Mouse (Mus musculus) cerebellum, adult 2 months (tissue): ENCODE measurements around the gene Xlr4a. TPM values are rescaled to one million over a fixed set of nuclear protein-coding genes. Genes with fewer than 3 reads are reported as not detected.
A peak's percentile ranks its signal among the peaks of the same experiment; 100 is the strongest.

Experiments
- DNase-seq, 2 experiments: peaks; one replicate each; pipeline ENCODE4 v3.0.0; 2021
- H3K27ac ChIP-seq: fragments of 200-500 bp; 2 replicates; pipeline ENCODE4 v1.5.1; 2012; ENCODE audit warnings: low read length, control low read depth, inconsistent platforms; ENCODE audit not compliant: insufficient read depth
- H3K27me3 ChIP-seq: fragments of 200-500 bp; 2 replicates; pipeline ENCODE4 v1.6.1; 2012; ENCODE audit warnings: inconsistent platforms, mild to moderate bottlenecking, low read length, moderate library complexity; ENCODE audit not compliant: control insufficient read depth, insufficient read depth
- H3K4me1 ChIP-seq: fragments of 200-500 bp; 2 replicates; pipeline ENCODE4 v1.6.1; 2011; ENCODE audit warnings: low read length; ENCODE audit not compliant: control insufficient read depth, insufficient read depth
- H3K4me3 ChIP-seq: fragments of 200-500 bp; replicated peaks from 2 replicates; pipeline ENCODE3; 2011; ENCODE audit warnings: mild to moderate bottlenecking, low read depth, low read length, control low read depth; ENCODE audit not compliant: insufficient read depth
- CTCF ChIP-seq: fragments of 200-500 bp; IDR thresholded peaks from 2 replicates; pipeline ENCODE4 v1.5.1; 2011; ENCODE audit warnings: low read depth, mild to moderate bottlenecking, control low read depth, low read length, moderate library complexity, borderline replicate concordance; ENCODE audit not compliant: insufficient read depth
- POLR2A ChIP-seq: fragments of 200-500 bp; IDR thresholded peaks from 2 replicates; pipeline ENCODE4 v1.6.1; 2011; ENCODE audit warnings: low read length, control low read depth, borderline replicate concordance; ENCODE audit not compliant: insufficient read depth
- WGBS: fragments of 180-500 bp; shearing (Covaris S2); methylation state at CpG from one replicate; pipeline ENCODE4 v1.1.7; 2018; 5-methylcytosine and 5-hydroxymethylcytosine counted together
- polyA plus RNA-seq: library from polyadenylated mRNA; depleted of rRNA; stranded (reverse); fragments of >200 nt; gene quantifications from 2 replicates; pipeline ENCODE4 v1.2.3, GENCODE M21; 2012; rRNA removed

Gene Xlr4a
- polyA plus RNA-seq, 1 experiment: 0.21 TPM

DNA sequence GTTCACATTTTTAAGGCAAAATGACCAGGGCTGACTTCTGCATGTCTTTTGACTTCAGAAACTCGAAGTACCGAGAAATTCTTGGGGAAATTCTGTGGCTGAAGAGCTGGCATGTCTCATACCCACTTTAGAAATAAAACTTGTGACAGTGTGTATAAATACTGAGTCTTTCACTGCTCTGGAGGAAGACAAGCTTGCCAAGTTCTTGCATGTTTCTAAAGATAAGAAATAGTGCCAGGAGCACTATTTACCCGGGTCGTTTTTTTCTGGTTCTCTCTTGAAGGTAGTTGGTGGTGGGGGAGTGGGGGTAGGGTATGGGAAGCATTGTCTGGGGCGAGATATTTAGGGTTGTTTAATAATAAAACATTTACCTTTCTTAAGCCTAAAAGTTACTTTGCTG lies 20.0 kb downstream of the Xlr4a start:
- Histone ChIP-seq H3K4me1 (no peaks in the 10 kb centered on the region; the same call in 1 of the 2 replicates), H3K27ac (no peak overlapping the region), H3K27me3 (no peaks in the 10 kb centered on the region), H3K4me3 (no peak overlapping the region)
- WGBS: 70% methylated on average over 5 of the region's 5 CpGs
- no peak for DNase-seq
- TF ChIP-seq POLR2A (no peak), CTCF (no peak)

DNA sequence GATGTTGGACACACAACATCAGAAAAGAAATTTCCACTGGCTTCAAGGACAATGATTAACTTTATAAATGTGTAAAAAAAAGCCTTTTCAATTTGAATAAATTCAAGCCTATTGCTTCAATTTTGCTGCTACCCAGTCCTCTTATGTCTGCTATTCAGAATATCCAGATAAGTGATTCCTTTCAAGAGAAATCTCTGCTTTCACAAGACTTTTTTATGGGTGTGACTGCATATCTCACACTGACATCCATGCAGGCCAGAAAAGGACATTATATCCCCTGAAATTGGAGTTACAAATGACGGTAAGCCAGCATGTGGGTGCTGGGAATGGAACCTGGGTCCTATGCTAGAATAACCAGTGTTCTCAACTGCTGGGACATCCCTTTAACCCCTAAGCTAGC lies 20.8 kb downstream of the Xlr4a start:
- no peak for TF ChIP-seq CTCF
- TF ChIP-seq POLR2A: no peak
- Histone ChIP-seq H3K4me1 (no peaks in the 10 kb centered on the region; the same call in 1 of the 2 replicates), H3K4me3 (no peak overlapping the region), H3K27ac (no peak overlapping the region), H3K27me3 (no peaks in the 10 kb centered on the region)
- DNase-seq: no peak
- WGBS: 93% methylated on average over 1 of the region's 1 CpGs

DNA sequence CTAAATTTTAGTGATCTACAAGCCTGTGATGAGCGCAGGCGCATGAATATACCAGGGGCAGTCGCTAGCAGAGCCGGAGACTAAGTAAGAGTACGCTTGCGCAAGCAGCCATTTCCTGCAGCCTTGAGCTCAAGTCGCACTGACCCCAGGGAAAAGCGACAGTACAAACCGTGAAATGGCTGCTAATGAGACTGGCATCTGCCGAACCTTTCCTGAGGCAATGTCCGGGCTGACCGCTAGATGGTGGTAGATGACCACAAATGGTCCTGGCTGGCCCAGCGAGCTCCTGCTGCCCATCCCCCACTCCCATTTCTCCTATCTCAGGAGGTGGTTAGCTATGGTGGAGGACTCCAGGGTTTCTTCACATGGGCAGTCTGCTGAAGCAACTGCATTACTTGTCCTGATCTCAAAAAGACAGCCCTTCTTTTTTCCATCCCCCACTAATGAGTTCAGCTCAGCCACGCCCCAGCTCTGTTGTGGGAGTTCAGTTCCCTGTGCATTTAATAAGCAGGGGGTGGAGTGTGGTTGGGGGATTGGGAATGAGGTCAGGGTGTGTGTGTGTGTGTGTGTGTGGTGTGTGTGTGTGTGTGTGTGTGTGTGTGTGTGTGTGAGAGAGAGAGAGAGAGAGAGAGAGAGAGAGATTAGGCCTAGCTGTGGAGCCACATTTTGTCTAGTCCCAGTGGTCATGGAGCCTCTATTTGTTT lies 28.3 kb downstream of the Xlr4a start:
- DNase-seq: peak; percentile 91 to 95
- Histone ChIP-seq H3K27me3 (no peaks in the 10 kb centered on the region), H3K4me3 (no peak overlapping the region), H3K4me1 (no peaks in the 10 kb centered on the region; the same call in 1 of the 2 replicates), H3K27ac (peak overlapping the region; percentile 31; the same call in 1 of the 2 replicates)
- TF ChIP-seq CTCF (peak; percentile 95), POLR2A (no peak)
- 12% methylated on average over 14 of the region's 14 CpGs for WGBS

DNA sequence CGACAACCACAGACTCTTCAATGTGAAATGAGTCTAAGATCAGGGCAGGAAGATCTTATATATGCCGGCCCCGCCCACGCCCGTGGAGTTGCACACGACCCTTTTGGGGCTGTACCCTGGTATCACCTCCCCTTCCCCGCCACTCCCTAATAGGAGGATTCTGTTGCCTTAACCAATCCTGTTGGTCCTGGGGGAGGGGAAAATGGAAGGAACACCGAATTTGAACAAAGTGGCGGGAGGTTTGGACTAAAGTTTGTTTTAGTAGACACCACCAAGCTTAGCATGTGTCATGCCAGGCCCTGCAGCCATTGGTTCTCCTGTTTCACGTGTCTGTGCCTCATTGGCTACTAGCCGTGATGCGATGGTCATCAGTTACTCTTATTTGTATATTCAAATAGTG lies 42.6 kb downstream of the Xlr4a start:
- TF ChIP-seq CTCF (no peak), POLR2A (no peak)
- Histone ChIP-seq H3K4me1 (no peaks in the 10 kb centered on the region; the same call in 1 of the 2 replicates), H3K27ac (no peak overlapping the region), H3K27me3 (no peaks in the 10 kb centered on the region), H3K4me3 (no peak overlapping the region)
- WGBS: 87% methylated on average over 12 of the region's 12 CpGs
- no peak for DNase-seq

DNA sequence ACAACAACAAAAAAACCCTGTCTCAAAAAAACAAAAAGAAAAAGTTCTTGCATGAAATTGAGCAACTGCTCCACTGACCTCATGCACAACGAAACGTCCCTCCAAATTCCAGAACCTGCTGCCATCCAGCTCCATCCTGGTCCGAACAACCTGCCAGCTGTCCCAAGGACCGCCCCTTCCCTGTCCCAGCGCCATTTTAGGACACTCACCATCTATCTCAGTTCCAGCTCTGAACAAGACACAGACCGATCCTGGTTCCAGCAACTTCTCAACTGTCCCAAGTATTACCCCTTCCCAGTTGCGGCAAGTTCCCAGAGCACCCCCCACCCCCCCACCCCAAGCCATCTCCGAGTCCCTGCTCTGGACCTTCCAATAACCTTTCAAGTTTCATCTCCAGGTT lies 43.4 kb downstream of the Xlr4a start:
- no peak overlapping the region for H3K27ac ChIP-seq
- no peak for TF ChIP-seq CTCF
- TF ChIP-seq POLR2A: no peak
- H3K4me1 ChIP-seq: no peaks in the 10 kb centered on the region; the same call in 1 of the 2 replicates
- DNase-seq: no peak
- H3K4me3 ChIP-seq: no peak overlapping the region
- 85% methylated on average over 8 of the region's 8 CpGs for WGBS
- no peaks in the 10 kb centered on the region for H3K27me3 ChIP-seq

DNA sequence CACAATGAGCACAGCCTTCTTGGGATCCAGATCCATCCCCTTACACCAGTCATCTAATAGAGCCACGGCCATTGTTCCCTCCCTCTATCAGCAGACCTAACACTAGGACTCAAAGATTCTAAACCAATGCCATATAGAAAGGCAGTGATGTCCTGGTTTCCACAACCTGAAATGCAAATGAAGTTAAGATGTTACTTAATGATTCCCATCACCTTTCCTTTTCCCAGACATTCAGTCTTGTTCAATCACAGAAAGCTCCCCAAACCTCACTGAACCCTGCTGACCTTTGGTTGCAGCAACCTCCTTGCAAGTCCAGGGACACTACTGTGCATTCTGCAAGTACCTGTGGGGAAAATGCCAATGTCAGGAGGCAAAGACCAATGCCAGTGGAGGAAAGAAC lies 45.3 kb downstream of the Xlr4a start, which contains the start of gene Pnma5:
Pnma5 (minus strand) TSS at position 101 of the 400 bp plus-strand sequence.
- Histone ChIP-seq H3K4me3 (no peak within 1 kb of the TSS), H3K27me3 (no peaks in the 10 kb centered on the region), H3K4me1 (no peaks in the 10 kb centered on the region; the same call in 1 of the 2 replicates), H3K27ac (no peak within 1 kb of the TSS)
- TF ChIP-seq CTCF (no peak), POLR2A (no peak)
- no peak for DNase-seq
- 85% methylated on average over 1 of the region's 1 CpGs for WGBS

Other genes with a start within 250 kb of the Xlr4a start
- 35.8 and 37.5 TPM in 2 replicates for gene Cetn2, start 164.1 kb downstream of the Xlr4a start, polyA plus RNA-seq
- gene Nsdhl, start 163.9 kb downstream of the Xlr4a start, polyA plus RNA-seq: 30.7 and 32.6 TPM in 2 replicates
- 0.41 and 0.95 TPM in 2 replicates for gene Zfp185, start 95.1 kb downstream of the Xlr4a start, polyA plus RNA-seq
- 0.13 TPM in 2 replicates for gene Pnma5, start 45.4 kb downstream of the Xlr4a start, polyA plus RNA-seq
- 17.3 and 19.4 TPM in 2 replicates for gene Pnma3, start 17.7 kb downstream of the Xlr4a start, polyA plus RNA-seq
- gene Xlr3a, start 14.6 kb upstream of the Xlr4a start, polyA plus RNA-seq: 2.3 and 3.3 TPM in 2 replicates
- 0.16 TPM in 1 of 2 replicates, not detected in the other for gene Gm14685, start 34.6 kb upstream of the Xlr4a start, polyA plus RNA-seq
- 0.07 TPM in 1 of 2 replicates, not detected in the other for gene Xlr5b, start 66.3 kb upstream of the Xlr4a start, polyA plus RNA-seq
- 0.13 and 0.32 TPM in 2 replicates for gene DXBay18, start 67.0 kb upstream of the Xlr4a start, polyA plus RNA-seq
- gene Spin2d, start 94.5 kb upstream of the Xlr4a start, polyA plus RNA-seq: not detected in 2 replicates
- gene Xlr3b, start 109.7 kb upstream of the Xlr4a start, polyA plus RNA-seq: 9.1 and 13.1 TPM in 2 replicates
- gene Xlr4b, start 131.9 kb upstream of the Xlr4a start, polyA plus RNA-seq: 0.29 and 0.54 TPM in 2 replicates
- gene F8a, start 145.8 kb upstream of the Xlr4a start, polyA plus RNA-seq: 17.1 and 17.6 TPM in 2 replicates
- not detected in 2 replicates for gene Xlr4c, start 160.7 kb upstream of the Xlr4a start, polyA plus RNA-seq
- gene Xlr3c, start 182.9 kb upstream of the Xlr4a start, polyA plus RNA-seq: 0.08 and 0.15 TPM in 2 replicates
- not detected in 2 replicates for gene Xlr5a, start 210.5 kb upstream of the Xlr4a start, polyA plus RNA-seq
- not detected in 2 replicates for gene Xlr5c, start 210.5 kb upstream of the Xlr4a start, polyA plus RNA-seq